Mouse (Mus musculus) midbrain, embryonic 14.5 days (tissue): Measurements from ENCODE around the gene Vti1a. TPM values are rescaled to one million over a fixed set of nuclear protein-coding genes. Genes with fewer than 3 reads are reported as not detected.
A peak's percentile ranks its signal among the peaks of the same experiment; 100 is the strongest.

Source experiments
- ATAC-seq: fragments of 200-750 bp; cut with Nextera tagmentation; 2 replicates; pipeline ENCODE4 v1.8.0; 2017; ENCODE audit warnings: moderate number of reproducible peaks, moderate library complexity; ENCODE audit not compliant: low FRiP score, low TSS enrichment
- DNase-seq: peaks from one replicate; pipeline ENCODE4 v3.0.0-alpha.2; 2015
- H3K27ac ChIP-seq: fragments of 300-500 bp; sonication (generic); replicated peaks from 2 replicates; pipeline ENCODE4 v1.5.1; 2014; ENCODE audit warnings: mild to moderate bottlenecking, low read depth, low read length, moderate library complexity
- H3K27me3 ChIP-seq: fragments of 300-500 bp; sonication (generic); 2 replicates; pipeline ENCODE4 v1.6.1; 2014; ENCODE audit warnings: low read length, control low read depth, mixed read lengths; ENCODE audit not compliant: control insufficient read depth, insufficient read depth
- H3K36me3 ChIP-seq: fragments of 300-500 bp; sonication (generic); 2 replicates; pipeline ENCODE4 v1.6.1; 2014; ENCODE audit warnings: low read length, control low read depth; ENCODE audit not compliant: control insufficient read depth, insufficient read depth
- H3K4me1 ChIP-seq: fragments of 300-500 bp; sonication (generic); 2 replicates; pipeline ENCODE4 v1.6.1; 2014; ENCODE audit warnings: mild to moderate bottlenecking, antibody characterized with exemption, low read length, control low read depth; ENCODE audit not compliant: control insufficient read depth, insufficient read depth
- H3K4me2 ChIP-seq: fragments of 300-500 bp; sonication (generic); 2 replicates; pipeline ENCODE4 v1.6.1; 2014; ENCODE audit warnings: mild to moderate bottlenecking, low read length, moderate library complexity
- H3K4me3 ChIP-seq: fragments of 300-500 bp; sonication (generic); replicated peaks from 2 replicates; pipeline ENCODE4 v1.5.1; 2014; ENCODE audit warnings: low read depth, low read length
- H3K9ac ChIP-seq: fragments of 300-500 bp; sonication (generic); replicated peaks from 2 replicates; pipeline ENCODE4 v1.6.1; 2014; ENCODE audit warnings: mild to moderate bottlenecking, low read length, moderate library complexity
- H3K9me3 ChIP-seq: fragments of 300-500 bp; sonication (generic); 2 replicates; pipeline ENCODE4 v1.6.1; 2016; ENCODE audit warnings: low read length, control low read depth, mixed read lengths; ENCODE audit not compliant: control insufficient read depth
- WGBS: fragments of 180-500 bp; shearing (Covaris S2); extraction: QIAGEN DNeasy Blood & Tissue Kit; methylation state at CpG from one replicate; pipeline ENCODE4 v1.1.7; 2014; 5-methylcytosine and 5-hydroxymethylcytosine counted together
- polyA plus RNA-seq: library from polyadenylated mRNA; unstranded; fragments of >200 nt; fragmentation: Nextera tagmentation; extraction: Ambion mirVana; gene quantifications from 2 replicates; pipeline ENCODE4 v1.2.1, GENCODE M21; 2014

Vti1a gene
- polyA plus RNA-seq, 1 experiment from 2014 or later, result 33.9 TPM

DNA sequence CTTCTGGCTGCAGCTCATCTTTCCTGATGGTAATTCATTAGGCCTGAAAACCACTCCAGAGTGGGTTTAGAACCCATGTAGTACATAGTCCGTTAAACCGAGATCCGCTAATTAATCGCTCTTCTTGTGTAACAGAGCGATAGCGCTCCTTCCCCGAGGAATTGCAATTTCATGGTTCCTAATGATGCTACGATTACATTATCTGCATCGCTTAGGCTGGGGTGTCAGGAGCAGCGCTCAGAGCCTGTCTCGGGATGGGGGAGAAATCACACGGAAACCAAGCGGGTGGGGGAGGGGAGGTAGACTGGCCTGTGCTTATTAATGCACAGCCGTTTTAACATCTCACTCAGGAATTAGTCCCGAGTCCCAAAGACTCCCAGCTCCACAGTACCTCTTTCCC lies 319.4 kb downstream of the Vti1a start:
- WGBS, result 16% methylated on average over 15 of the region's 15 CpGs
- no peak overlapping the region for H3K27ac ChIP-seq
- H3K4me3 ChIP-seq, result no peak overlapping the region
- ATAC-seq, result no peak; the same call in 1 of the 2 replicates
- no peaks in the 10 kb centered on the region for H3K9me3 ChIP-seq
- H3K27me3 ChIP-seq, result 0 out of 2 replicates have a peak, but pooled peaks cover 4% of the 10 kb centered on the region
- no peak overlapping the region for H3K9ac ChIP-seq
- no peak overlapping the region for H3K4me2 ChIP-seq
- peaks cover 4% of the 10 kb centered on the region; the same call in 1 of the 2 replicates for H3K4me1 ChIP-seq
- no peaks in the 10 kb centered on the region for H3K36me3 ChIP-seq
- peak; percentile 78 for DNase-seq

DNA sequence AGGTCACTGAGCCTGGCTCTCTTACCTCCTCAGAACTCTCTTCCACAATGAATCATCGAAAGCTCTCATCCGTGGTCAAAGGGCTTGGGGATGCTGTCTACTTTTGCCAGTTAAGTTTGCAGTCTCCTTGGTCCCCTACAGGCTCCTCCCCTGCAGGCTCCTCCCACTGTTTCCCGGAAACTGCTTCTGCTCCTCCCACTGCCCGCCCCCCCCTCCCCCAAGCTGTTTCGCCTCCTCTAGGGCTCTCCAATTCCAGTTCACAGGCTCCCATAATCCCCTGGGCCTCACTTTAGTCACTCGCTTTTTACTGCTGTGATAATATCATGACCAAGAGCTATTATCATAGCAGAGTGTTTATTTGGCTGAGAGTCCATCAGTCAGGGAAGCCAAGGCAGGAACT lies 324.2 kb downstream of the Vti1a start:
- H3K36me3 ChIP-seq, result no peaks in the 10 kb centered on the region
- no peak overlapping the region for H3K9ac ChIP-seq
- ATAC-seq (no peak), DNase-seq (no peak)
- no peaks in the 10 kb centered on the region for H3K9me3 ChIP-seq
- no peak overlapping the region for H3K4me2 ChIP-seq
- H3K4me1 ChIP-seq, result peaks cover 15% of the 10 kb centered on the region
- H3K4me3 ChIP-seq, result no peak overlapping the region
- H3K27ac ChIP-seq, result no peak overlapping the region
- 0 out of 2 replicates have a peak, but pooled peaks cover 4% of the 10 kb centered on the region for H3K27me3 ChIP-seq
- WGBS, result 80% methylated on average over 6 of the region's 6 CpGs

DNA sequence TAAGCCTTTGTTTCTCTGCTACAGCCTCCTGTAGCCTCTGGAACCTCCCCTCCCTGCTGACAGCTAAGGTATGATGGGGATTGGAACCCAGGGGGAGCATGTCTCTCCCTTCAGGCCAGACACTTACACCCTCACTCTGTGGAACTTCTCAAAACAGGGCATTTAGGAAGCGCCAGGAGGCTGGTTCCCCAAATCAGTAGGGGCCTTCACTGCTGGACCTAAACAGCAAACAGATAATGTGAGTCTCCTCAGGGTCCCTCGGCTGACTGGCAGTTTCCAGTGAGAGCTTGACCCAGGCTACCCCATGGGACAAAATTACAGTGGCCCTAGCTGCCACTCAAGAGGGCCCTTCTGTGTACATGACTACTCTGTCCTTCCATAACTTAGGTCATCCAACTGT lies 325.8 kb downstream of the Vti1a start:
- DNase-seq, result no peak
- Histone ChIP-seq H3K4me2 (no peak overlapping the region), H3K36me3 (no peaks in the 10 kb centered on the region), H3K4me1 (peaks cover 11% of the 10 kb centered on the region), H3K9ac (no peak overlapping the region), H3K27ac (no peak overlapping the region), H3K27me3 (0 out of 2 replicates have a peak, but pooled peaks cover 4% of the 10 kb centered on the region), H3K9me3 (no peaks in the 10 kb centered on the region), H3K4me3 (no peak overlapping the region)
- no peak for ATAC-seq
- 70% methylated on average over 2 of the region's 2 CpGs for WGBS

DNA sequence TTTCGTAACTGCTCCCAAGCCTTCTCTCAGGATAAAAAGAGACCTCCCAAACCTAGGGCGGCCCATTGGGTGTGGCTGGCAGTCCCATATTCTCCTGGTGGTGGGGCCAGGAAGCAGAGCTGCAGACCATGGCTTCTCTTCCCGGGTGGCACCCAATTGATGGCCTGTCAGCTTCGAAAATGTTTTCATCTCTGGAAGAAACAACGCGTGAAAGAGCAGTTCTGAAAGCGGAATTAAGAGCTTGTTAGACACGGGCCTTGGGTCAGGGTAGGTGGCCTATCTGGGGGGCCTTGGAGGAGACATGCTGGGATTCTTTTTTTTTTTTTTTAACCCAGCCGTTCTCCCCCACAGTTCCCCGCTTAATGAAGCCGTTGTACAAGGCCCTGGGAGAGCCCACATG lies 326.3 kb downstream of the Vti1a start:
- WGBS, result 25% methylated on average over 11 of the region's 11 CpGs
- ATAC-seq, result no peak

DNA sequence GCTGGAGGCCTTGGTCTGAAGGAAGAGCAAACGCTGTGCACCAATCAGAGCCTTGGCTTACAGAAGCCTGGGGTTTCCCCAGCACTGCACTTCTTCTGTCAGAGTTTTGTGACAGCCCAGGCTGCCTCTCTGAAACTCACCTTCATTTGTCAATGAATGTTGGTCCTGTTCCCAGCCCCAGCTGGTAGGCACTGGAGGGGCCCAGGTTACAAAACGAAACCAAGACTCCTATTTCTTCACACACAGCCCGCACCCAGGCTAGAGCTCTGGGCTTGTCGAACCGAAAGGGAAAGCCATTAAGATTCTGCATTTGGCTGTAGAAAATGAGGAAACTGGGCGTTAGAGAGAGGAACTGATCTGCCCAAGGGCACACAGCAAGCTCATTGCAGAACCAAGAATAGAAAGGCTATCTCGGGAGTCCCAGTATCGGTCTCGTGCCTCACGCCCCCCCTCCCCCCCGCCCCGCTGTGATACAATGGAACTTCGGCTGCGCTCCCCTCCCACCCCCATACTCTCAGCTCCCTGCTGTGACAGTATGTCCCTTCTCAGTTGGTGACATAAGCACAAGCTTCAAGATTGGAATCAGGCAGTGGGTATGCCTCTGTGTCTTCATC lies 327.3 kb downstream of the Vti1a start:
- WGBS, result 11% methylated on average over 14 of the region's 14 CpGs
- Histone ChIP-seq H3K4me2 (peak overlapping the region; percentile 30), H3K27ac (no peak overlapping the region), H3K9me3 (no peaks in the 10 kb centered on the region), H3K36me3 (no peaks in the 10 kb centered on the region), H3K27me3 (0 out of 2 replicates have a peak, but pooled peaks cover 1% of the 10 kb centered on the region), H3K4me3 (no peak overlapping the region), H3K9ac (no peak overlapping the region), H3K4me1 (peaks cover 11% of the 10 kb centered on the region)
- DNase-seq (no peak), ATAC-seq (no peak)

More for the DNA sequence above, 326.3 kb downstream of the Vti1a start:
- Histone ChIP-seq H3K27me3 (0 out of 2 replicates have a peak, but pooled peaks cover 4% of the 10 kb centered on the region), H3K27ac (no peak overlapping the region), H3K9ac (no peak overlapping the region), H3K36me3 (no peaks in the 10 kb centered on the region), H3K9me3 (no peaks in the 10 kb centered on the region), H3K4me2 (no peak overlapping the region), H3K4me3 (no peak overlapping the region), H3K4me1 (peaks cover 11% of the 10 kb centered on the region)
- no peak for DNase-seq

DNA sequence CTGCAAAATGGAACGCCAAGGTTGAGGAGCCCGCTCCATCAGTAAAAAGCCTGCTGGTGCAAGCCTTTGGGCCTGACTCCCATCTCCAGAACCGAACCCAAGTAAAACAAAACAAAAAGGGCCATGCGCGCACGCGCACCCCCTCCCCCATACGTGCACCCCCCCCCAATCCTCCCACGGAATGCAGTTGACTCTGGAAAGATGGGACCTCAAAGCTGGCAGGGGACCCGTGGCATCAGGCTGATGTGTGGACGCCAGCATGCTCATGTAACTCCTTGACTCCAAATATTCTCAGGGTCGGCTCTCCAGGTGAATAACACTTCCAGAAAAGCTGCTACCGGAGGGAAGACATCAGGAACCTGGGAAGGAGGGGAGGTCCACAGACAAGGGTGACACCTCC lies 327.8 kb downstream of the Vti1a start:
- H3K4me1 ChIP-seq, result peaks cover 11% of the 10 kb centered on the region
- no peaks in the 10 kb centered on the region for H3K36me3 ChIP-seq
- no peak overlapping the region for H3K27ac ChIP-seq
- H3K4me2 ChIP-seq, result no peak overlapping the region
- WGBS, result 74% methylated on average over 13 of the region's 13 CpGs
- DNase-seq, result no peak
- no peak overlapping the region for H3K9ac ChIP-seq
- H3K4me3 ChIP-seq, result no peak overlapping the region
- H3K27me3 ChIP-seq, result no peaks in the 10 kb centered on the region
- no peak for ATAC-seq
- H3K9me3 ChIP-seq, result no peaks in the 10 kb centered on the region

DNA sequence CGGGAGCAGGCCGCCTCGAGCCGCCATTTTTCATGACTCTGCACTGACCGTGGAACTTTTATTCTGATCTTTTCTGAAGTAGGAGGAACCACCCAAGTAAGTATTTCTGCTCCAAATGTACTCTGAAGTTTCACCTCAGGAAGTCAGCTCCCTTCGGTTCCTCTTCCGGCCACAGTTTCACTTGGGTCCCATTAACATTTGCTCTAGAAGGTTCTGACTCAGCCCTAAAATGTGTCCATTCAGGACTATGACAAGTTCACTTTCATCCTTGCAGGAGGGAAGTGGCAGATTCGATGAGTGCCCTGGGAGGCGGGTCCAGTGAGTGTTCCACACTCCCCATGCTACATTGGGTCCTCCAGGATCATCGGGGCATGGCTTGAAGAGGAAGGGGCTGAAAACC lies 333.3 kb downstream of the Vti1a start:
- no peak overlapping the region for H3K27ac ChIP-seq
- H3K36me3 ChIP-seq, result no peaks in the 10 kb centered on the region
- no peaks in the 10 kb centered on the region for H3K27me3 ChIP-seq
- DNase-seq, result no peak
- no peaks in the 10 kb centered on the region for H3K4me1 ChIP-seq
- no peak overlapping the region for H3K9ac ChIP-seq
- H3K9me3 ChIP-seq, result no peaks in the 10 kb centered on the region
- no peak for ATAC-seq
- no peak overlapping the region for H3K4me3 ChIP-seq
- H3K4me2 ChIP-seq, result no peak overlapping the region
- WGBS, result 94% methylated on average over 10 of the region's 10 CpGs

DNA sequence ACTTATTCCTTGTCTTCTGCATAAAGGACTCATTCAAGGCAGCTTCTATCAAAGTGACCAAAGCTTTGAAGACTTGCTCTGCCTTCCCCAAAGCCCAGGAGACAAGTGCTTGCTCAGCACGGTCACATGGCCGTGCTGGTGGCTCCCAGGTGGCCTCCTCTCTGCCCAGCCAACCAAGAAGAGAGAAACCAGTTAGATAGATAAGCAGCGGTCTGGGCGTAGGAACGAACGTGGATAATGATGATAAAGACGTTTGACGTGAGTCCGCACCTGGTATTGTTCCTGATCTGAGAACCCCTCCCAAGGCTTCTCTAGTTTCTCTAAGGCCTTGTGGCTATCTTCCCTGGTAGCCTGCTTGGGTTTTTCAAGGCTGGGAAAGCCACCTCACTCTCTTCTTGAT lies 334.9 kb downstream of the Vti1a start:
- Histone ChIP-seq H3K9me3 (no peaks in the 10 kb centered on the region), H3K4me1 (no peaks in the 10 kb centered on the region), H3K27me3 (no peaks in the 10 kb centered on the region), H3K36me3 (no peaks in the 10 kb centered on the region), H3K9ac (no peak overlapping the region), H3K4me3 (no peak overlapping the region), H3K4me2 (no peak overlapping the region), H3K27ac (no peak overlapping the region)
- WGBS, result 67% methylated on average over 9 of the region's 9 CpGs
- no peak for ATAC-seq
- no peak for DNase-seq

DNA sequence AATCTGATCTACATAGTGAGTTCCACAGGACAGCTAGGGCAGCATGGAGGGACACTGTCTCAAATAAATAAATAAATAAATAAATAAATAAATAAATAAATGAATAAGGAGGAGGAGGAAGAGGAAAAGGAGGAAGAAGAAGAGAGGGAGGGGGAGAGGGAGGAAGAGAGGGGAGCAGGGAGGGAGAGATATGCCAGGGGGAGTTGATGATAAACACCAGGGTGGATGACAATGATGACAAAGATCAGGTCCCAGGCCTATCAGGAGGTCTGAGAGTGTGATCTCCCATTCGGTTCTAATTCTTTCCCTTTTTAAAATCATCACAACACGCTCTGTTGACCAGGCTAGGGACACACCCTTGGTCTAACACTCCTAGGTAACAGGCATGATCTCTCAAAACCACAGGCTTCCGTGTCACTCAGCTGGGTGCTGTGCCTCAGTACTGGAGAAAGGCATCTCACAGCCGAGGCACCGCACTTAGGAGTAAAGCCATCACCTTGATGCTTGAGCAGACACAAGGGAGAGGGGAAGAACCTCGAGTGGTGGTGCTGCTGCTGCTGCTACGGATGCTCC lies 336.7 kb downstream of the Vti1a start:
- no peaks in the 10 kb centered on the region for H3K27me3 ChIP-seq
- H3K4me2 ChIP-seq, result no peak overlapping the region
- H3K27ac ChIP-seq, result no peak overlapping the region
- no peaks in the 10 kb centered on the region for H3K4me1 ChIP-seq
- 82% methylated on average over 7 of the region's 7 CpGs for WGBS
- no peaks in the 10 kb centered on the region for H3K9me3 ChIP-seq
- no peaks in the 10 kb centered on the region for H3K36me3 ChIP-seq
- ATAC-seq (no peak), DNase-seq (no peak)
- no peak overlapping the region for H3K9ac ChIP-seq
- no peak overlapping the region for H3K4me3 ChIP-seq
